Mouse (Mus musculus) heart, embryonic 14.5 days (tissue): ENCODE measurements around the gene Acta2. TPM values are rescaled to one million over a fixed set of nuclear protein-coding genes. Genes with fewer than 3 reads are reported as not detected.

ENCODE experiments used
- ATAC-seq: fragments of 200-750 bp; cut with Nextera tagmentation; 2 replicates; pipeline ENCODE4 v1.8.0; 2017; ENCODE audit warnings: low read depth, moderate TSS enrichment; ENCODE audit not compliant: insufficient number of reproducible peaks, insufficient read depth, low FRiP score
- H3K27ac ChIP-seq, 2 experiments: fragments of 200-500 bp in 1 of 2; fragments of 300-500 bp in 1 of 2; sonication (generic) in 1 of 2; replicated peaks in 1 of 2; 2 replicates each; pipeline ENCODE4 v1.5.1; 2012 to 2014; ENCODE audit warnings: low read depth in 2 of 2, low read length in 2 of 2, control low read depth in 1 of 2, mild to moderate bottlenecking in 1 of 2, mixed read lengths in 1 of 2; ENCODE audit not compliant: control insufficient read depth in 1 of 2, insufficient read depth in 1 of 2
- H3K27me3 ChIP-seq: fragments of 300-500 bp; sonication (generic); 2 replicates; pipeline ENCODE4 v1.6.1; 2014; ENCODE audit warnings: mild to moderate bottlenecking, low read length, control low read depth; ENCODE audit not compliant: control insufficient read depth, insufficient read depth
- H3K36me3 ChIP-seq: fragments of 300-500 bp; sonication (generic); 2 replicates; pipeline ENCODE4 v1.6.1; 2014; ENCODE audit warnings: mild to moderate bottlenecking, control low read depth, low read length, mixed read lengths; ENCODE audit not compliant: control insufficient read depth, insufficient read depth
- H3K4me1 ChIP-seq, 2 experiments: fragments of 200-500 bp in 1 of 2; fragments of 300-500 bp in 1 of 2; sonication (generic) in 1 of 2; 2 replicates each; pipeline ENCODE4 v1.6.1; 2012 to 2014; ENCODE audit warnings: low read length in 2 of 2, control low read depth in 1 of 2, mixed read lengths in 1 of 2; ENCODE audit not compliant: control insufficient read depth in 2 of 2, insufficient read depth in 2 of 2
- H3K4me2 ChIP-seq: fragments of 300-500 bp; sonication (generic); 2 replicates; pipeline ENCODE4 v1.6.1; 2014; ENCODE audit warnings: mild to moderate bottlenecking, low read length
- H3K4me3 ChIP-seq, 2 experiments: fragments of 200-500 bp in 1 of 2; fragments of 300-500 bp in 1 of 2; sonication (generic) in 1 of 2; 2 replicates each; pipeline ENCODE4 v1.5.1; 2012 to 2014; ENCODE audit warnings: low read length in 2 of 2, mild to moderate bottlenecking in 2 of 2, control low read depth in 1 of 2, low read depth in 1 of 2, moderate library complexity in 1 of 2; ENCODE audit not compliant: control insufficient read depth in 1 of 2, insufficient read depth in 1 of 2
- H3K9ac ChIP-seq: fragments of 300-500 bp; sonication (generic); 2 replicates; pipeline ENCODE4 v1.6.1; 2014; ENCODE audit warnings: mild to moderate bottlenecking, low read length
- H3K9me3 ChIP-seq: fragments of 300-500 bp; sonication (generic); 2 replicates; pipeline ENCODE4 v1.6.1; 2016; ENCODE audit warnings: low read length, control low read depth; ENCODE audit not compliant: control insufficient read depth
- WGBS: fragments of 180-500 bp; shearing (Covaris S2); extraction: QIAGEN DNeasy Blood & Tissue Kit; methylation state at CpG from one replicate; pipeline ENCODE4 v1.1.7; 2014; 5-methylcytosine and 5-hydroxymethylcytosine counted together
- polyA plus RNA-seq: library from polyadenylated mRNA; unstranded; fragments of >200 nt; fragmentation: Nextera tagmentation; extraction: Ambion mirVana; gene quantifications from 2 replicates; pipeline ENCODE4 v1.2.1, GENCODE M21; 2014

Gene Acta2
- polyA plus RNA-seq, 1 experiment from 2014 or later: 1,199 TPM

- H3K9ac ChIP-seq: no peak overlapping the region
- no peak overlapping the region for H3K27ac ChIP-seq
- no peak for ATAC-seq
- no peak overlapping the region for H3K4me2 ChIP-seq
- H3K27me3 ChIP-seq: no peaks in the 10 kb centered on the region
- WGBS: 96% methylated on average over 1 of the region's 1 CpGs
- H3K4me1 ChIP-seq: peaks cover 0 to 6% of the 10 kb centered on the region in 2 experiments; a peak in 1 of 4 replicates
- H3K9me3 ChIP-seq: no peaks in the 10 kb centered on the region
- no peak overlapping the region for H3K4me3 ChIP-seq
- no peaks in the 10 kb centered on the region for H3K36me3 ChIP-seq
Measured at GRCm38 (mm10) chr19:34198066-34198465, 57.3 kb downstream of the Acta2 start.

GRCm38 (mm10) chr19:34195031-34195430 is 60.4 kb downstream of the Acta2 start:
- no peak for ATAC-seq
- Histone ChIP-seq H3K9me3 (no peaks in the 10 kb centered on the region), H3K4me3 (no peak overlapping the region), H3K4me1 (peaks cover 3 to 6% of the 10 kb centered on the region in 2 experiments; a peak in 3 of 4 replicates), H3K9ac (no peak overlapping the region), H3K4me2 (no peak overlapping the region), H3K27me3 (no peaks in the 10 kb centered on the region), H3K36me3 (no peaks in the 10 kb centered on the region), H3K27ac (no peak overlapping the region)
- WGBS: 66% methylated on average over 2 of the region's 2 CpGs

GRCm38 (mm10) chr19:34194132-34194745 is 61.2 kb downstream of the Acta2 start:
- WGBS: 94% methylated on average over 6 of the region's 6 CpGs
- no peak overlapping the region for H3K27ac ChIP-seq
- no peak overlapping the region for H3K4me2 ChIP-seq
- no peak overlapping the region for H3K4me3 ChIP-seq
- no peaks in the 10 kb centered on the region for H3K27me3 ChIP-seq
- H3K9ac ChIP-seq: no peak overlapping the region
- ATAC-seq: no peak
- H3K36me3 ChIP-seq: no peaks in the 10 kb centered on the region
- peaks cover 3 to 6% of the 10 kb centered on the region in 2 experiments; a peak in 3 of 4 replicates for H3K4me1 ChIP-seq
- H3K9me3 ChIP-seq: no peaks in the 10 kb centered on the region

GRCm38 (mm10) chr19:34193683-34194082 is 61.7 kb downstream of the Acta2 start:
- WGBS: 69% methylated on average over 9 of the region's 9 CpGs
- H3K27ac ChIP-seq: no peak overlapping the region
- no peaks in the 10 kb centered on the region for H3K36me3 ChIP-seq
- H3K27me3 ChIP-seq: no peaks in the 10 kb centered on the region
- peak overlapping the region; percentile 81 for H3K9ac ChIP-seq
- H3K4me3 ChIP-seq: peak overlapping the region in 1 of 2 experiments; percentile 79; a peak in 2 of 4 replicates
- H3K4me2 ChIP-seq: peak overlapping the region; percentile 99
- no peak for ATAC-seq
- H3K4me1 ChIP-seq: peaks cover 3 to 6% of the 10 kb centered on the region in 2 experiments; a peak in 3 of 4 replicates
- no peaks in the 10 kb centered on the region for H3K9me3 ChIP-seq

GRCm38 (mm10) chr19:34193149-34193548 is 62.2 kb downstream of the Acta2 start:
- no peak for ATAC-seq
- Histone ChIP-seq H3K36me3 (no peaks in the 10 kb centered on the region), H3K4me2 (peak overlapping the region; percentile 99), H3K9me3 (no peaks in the 10 kb centered on the region), H3K9ac (peak overlapping the region; percentile 81), H3K4me3 (peak overlapping the region; percentile 73 to 79; a peak in 3 of 4 replicates), H3K27me3 (no peaks in the 10 kb centered on the region), H3K4me1 (peaks cover 3 to 6% of the 10 kb centered on the region in 2 experiments; a peak in 3 of 4 replicates), H3K27ac (no peak overlapping the region)
- WGBS: 8% methylated on average over 9 of the region's 9 CpGs

- WGBS: under 1% methylated on average over 62 of the region's 62 CpGs
- peak within 1 kb of the TSS; percentile 40 to 57; a peak in 3 of 4 replicates for H3K27ac ChIP-seq
- H3K27me3 ChIP-seq: no peaks in the 10 kb centered on the region
- no peaks in the 10 kb centered on the region for H3K36me3 ChIP-seq
- H3K9ac ChIP-seq: peak within 1 kb of the TSS; percentile 81
- peak; percentile 81 for ATAC-seq
- H3K4me1 ChIP-seq: peaks cover 3 to 6% of the 10 kb centered on the region in 2 experiments; a peak in 3 of 4 replicates
- H3K9me3 ChIP-seq: no peaks in the 10 kb centered on the region
- peak within 1 kb of the TSS; percentile 73 to 79 for H3K4me3 ChIP-seq
- peak within 1 kb of the TSS; percentile 99 for H3K4me2 ChIP-seq
Measured at GRCm38 (mm10) chr19:34192008-34192963, 63.1 kb downstream of the Acta2 start, which contains the start of gene Stambpl1. Gene Stambpl1, plus strand, starts transcription at chr19:34192229.

GRCm38 (mm10) chr19:34191645-34192007 is 63.8 kb downstream of the Acta2 start:
- H3K27me3 ChIP-seq: no peaks in the 10 kb centered on the region
- H3K9me3 ChIP-seq: no peaks in the 10 kb centered on the region
- no peaks in the 10 kb centered on the region for H3K36me3 ChIP-seq
- peaks cover 3 to 6% of the 10 kb centered on the region in 2 experiments; a peak in 3 of 4 replicates for H3K4me1 ChIP-seq
- 35% methylated on average over 10 of the region's 10 CpGs for WGBS
- no peak for ATAC-seq
- H3K4me2 ChIP-seq: peak overlapping the region; percentile 99
- H3K4me3 ChIP-seq: peak overlapping the region; percentile 73 to 79
- no peak overlapping the region for H3K27ac ChIP-seq
- H3K9ac ChIP-seq: peak overlapping the region; percentile 81
